In genomic region chr10:62856690-62857290, GRCm38 (mm10) we compare ENCODE assay signal across 15 mouse cellular contexts. TPM values are rescaled to one million over a fixed set of nuclear protein-coding genes. Genes with fewer than 3 reads are reported as not detected.
DNase-seq lines count a peak whose midpoint lies in the region; ATAC-seq and TF ChIP-seq lines count a peak whose summit lies in the region.
"Had no signal": no experiment of that assay in that cellular context is flagged by ENCODE, and none has a peak within 500 bp of the region (broad histone marks: within the 10 kb centered on the region; RNA-seq: fewer than 3 reads in every experiment).

No protein-coding gene starts in this region.

- H3K27ac ChIP-seq in kidney, embryonic 16.5 days (ENCODE audit: low read length): no peak overlapping the region
- no peak overlapping the region for H3K27ac ChIP-seq in embryonic facial prominence, embryonic 14.5 days (replicated peaks; ENCODE audit: low read depth, low read length)
- no peak overlapping the region for H3K27ac ChIP-seq in limb, embryonic 14.5 days (replicated peaks; ENCODE audit: low read depth, low read length)
- H3K27ac ChIP-seq: neural tube, embryonic 12.5 days had no signal

- no peaks in the 10 kb centered on the region for H3K36me3 ChIP-seq in kidney, embryonic 16.5 days (ENCODE audit: insufficient read depth, low read length)
- H3K36me3 ChIP-seq in embryonic facial prominence, embryonic 14.5 days (ENCODE audit: control insufficient read depth, insufficient read depth, low read length): peaks cover 10% of the 10 kb centered on the region; the same call in 1 of the 2 replicates
- peaks cover 10% of the 10 kb centered on the region for H3K36me3 ChIP-seq in limb, embryonic 14.5 days (ENCODE audit: control insufficient read depth, insufficient read depth, low read length)
- H3K36me3 ChIP-seq: heart, embryonic 15.5 days had no signal

- no peak for DNase-seq in frontal cortex, adult 2 months (ENCODE audit: extremely low spot score in 1 of 2, low spot score in 1 of 2)
- DNase-seq in kidney, adult 11 months: no peak
- DNase-seq in embryonic facial prominence, embryonic 14.5 days (ENCODE audit: low spot score): no peak
- peak; percentile 28 for DNase-seq in limb, embryonic 14.5 days (ENCODE audit: low spot score)
- no peak for DNase-seq in ovary, postnatal 14 days (ENCODE audit: low spot score)
- DNase-seq: adrenal gland, postnatal 14 days; kidney, adult 9 months; layer of hippocampus, adult 9-11 months; right cerebral cortex, postnatal 14 days; thymus, postnatal 36 days had no signal

- no peak overlapping the region for H3K4me2 ChIP-seq in kidney, embryonic 16.5 days (replicated peaks; ENCODE audit: low read depth, low read length)
- no peak overlapping the region for H3K4me2 ChIP-seq in embryonic facial prominence, embryonic 14.5 days (ENCODE audit: low read depth, low read length)
- H3K4me2 ChIP-seq in limb, embryonic 14.5 days (replicated peaks; ENCODE audit: low read depth, low read length, severe bottlenecking): no peak overlapping the region
- H3K4me2 ChIP-seq: heart, embryonic 15.5 days; liver, embryonic 11.5 days; neural tube, embryonic 12.5 days had no signal

- H3K4me1 ChIP-seq in kidney, embryonic 16.5 days (ENCODE audit: insufficient read depth, low read length): 0 out of 2 replicates have a peak, but pooled peaks cover 4% of the 10 kb centered on the region
- H3K4me1 ChIP-seq in embryonic facial prominence, embryonic 14.5 days (ENCODE audit: control insufficient read depth, insufficient read depth, low read length): no peaks in the 10 kb centered on the region
- no peaks in the 10 kb centered on the region for H3K4me1 ChIP-seq in limb, embryonic 14.5 days (ENCODE audit: control insufficient read depth, insufficient read depth, low read length)
- H3K4me1 ChIP-seq: neural tube, embryonic 12.5 days had no signal

- no peaks in the 10 kb centered on the region for H3K9me3 ChIP-seq in kidney, embryonic 16.5 days (ENCODE audit: low read length)
- H3K9me3 ChIP-seq in embryonic facial prominence, embryonic 14.5 days (ENCODE audit: control insufficient read depth, low read length): no peaks in the 10 kb centered on the region
- no peaks in the 10 kb centered on the region for H3K9me3 ChIP-seq in limb, embryonic 14.5 days (ENCODE audit: control insufficient read depth, low read length)
- H3K9me3 ChIP-seq: heart, embryonic 15.5 days; neural tube, embryonic 12.5 days had no signal

- H3K9ac ChIP-seq in kidney, embryonic 16.5 days (replicated peaks; ENCODE audit: low read length): no peak overlapping the region
- H3K9ac ChIP-seq in embryonic facial prominence, embryonic 14.5 days (ENCODE audit: low read depth, low read length): no peak overlapping the region
- H3K9ac ChIP-seq in limb, embryonic 14.5 days (ENCODE audit: low read depth, low read length, severe bottlenecking): no peak overlapping the region
- H3K9ac ChIP-seq: heart, embryonic 15.5 days; neural tube, embryonic 12.5 days had no signal

- no peaks in the 10 kb centered on the region for H3K27me3 ChIP-seq in kidney, embryonic 16.5 days (ENCODE audit: insufficient read depth, low read length)
- no peaks in the 10 kb centered on the region for H3K27me3 ChIP-seq in embryonic facial prominence, embryonic 14.5 days (replicated peaks; ENCODE audit: control insufficient read depth, insufficient read depth, low read length)
- H3K27me3 ChIP-seq in limb, embryonic 14.5 days (ENCODE audit: control insufficient read depth, insufficient read depth, low read length): no peaks in the 10 kb centered on the region
- H3K27me3 ChIP-seq: heart, embryonic 15.5 days; neural tube, embryonic 12.5 days had no signal

- H3K4me3 ChIP-seq in kidney, embryonic 16.5 days (ENCODE audit: low read length): no peak overlapping the region
- H3K4me3 ChIP-seq in embryonic facial prominence, embryonic 14.5 days (ENCODE audit: low read depth, low read length): no peak overlapping the region
- no peak overlapping the region for H3K4me3 ChIP-seq in limb, embryonic 14.5 days (replicated peaks; ENCODE audit: low read length)
- H3K4me3 ChIP-seq: heart, embryonic 15.5 days; neural tube, embryonic 12.5 days had no signal

- WGBS in kidney, embryonic 16.5 days: 72% methylated on average over 10 of the region's 10 CpGs
- WGBS in embryonic facial prominence, embryonic 14.5 days: 68% methylated on average over 10 of the region's 10 CpGs
- 44% methylated on average over 10 of the region's 10 CpGs for WGBS in limb, embryonic 14.5 days

- TF ChIP-seq POLR2A in limb, embryonic 14.5 days (IDR thresholded peaks at IDR 0.05; ENCODE audit: borderline replicate concordance, extremely low read depth, insufficient read depth, insufficient read length): no peak

- peak; percentile 34; the same call in 1 of the 2 replicates for ATAC-seq in frontal cortex, adult (ENCODE audit: low TSS enrichment)
- peak; percentile 41; the same call in 1 of the 2 replicates for ATAC-seq in kidney, embryonic 16.5 days (ENCODE audit: low FRiP score, low TSS enrichment)
- peak; percentile 30; the same call in 1 of the 2 replicates for ATAC-seq in embryonic facial prominence, embryonic 14.5 days (ENCODE audit: low read depth)
- peak; percentile 76 for ATAC-seq in limb, embryonic 14.5 days (ENCODE audit: low FRiP score, low read depth)

RNA-seq across cellular contexts. Expression of gene Tet1, which starts 52.0 kb away (rescaled TPM):
- polyA plus RNA-seq in frontal cortex, adult 2 months (2012; rRNA removed): 4.0 and 4.3 TPM in 2 replicates
- polyA plus RNA-seq in kidney, embryonic 16.5 days (2015; fragmentation: Nextera tagmentation; extraction: Ambion mirVana): 23.4 and 28.4 TPM in 2 replicates
- 22.2 and 26.7 TPM in 2 replicates for polyA plus RNA-seq in embryonic facial prominence, embryonic 14.5 days (2014; fragmentation: Nextera tagmentation; extraction: Ambion mirVana)
- 5.2 and 5.3 TPM in 2 replicates for polyA plus RNA-seq in limb, embryonic 14.5 days (2012; rRNA removed)
- 30.7 and 36.5 TPM in 2 replicates for polyA plus RNA-seq in limb, embryonic 14.5 days (2014; fragmentation: Nextera tagmentation; extraction: Ambion mirVana)
